Mouse (Mus musculus) megakaryocyte, embryonic 14.5 days (primary cell): ENCODE results near the gene Ntrk2.

ENCODE experiments used
- FLI1 ChIP-seq: IDR thresholded peaks from 2 replicates; pipeline ENCODE4 v1.6.1; 2012; ENCODE audit warnings: low read length, inconsistent platforms, mixed read lengths
- GATA1 ChIP-seq: IDR thresholded peaks from 3 replicates; pipeline ENCODE4 v1.6.1; 2012; ENCODE audit warnings: mixed read lengths, low read length, inconsistent platforms, borderline replicate concordance

DNA sequence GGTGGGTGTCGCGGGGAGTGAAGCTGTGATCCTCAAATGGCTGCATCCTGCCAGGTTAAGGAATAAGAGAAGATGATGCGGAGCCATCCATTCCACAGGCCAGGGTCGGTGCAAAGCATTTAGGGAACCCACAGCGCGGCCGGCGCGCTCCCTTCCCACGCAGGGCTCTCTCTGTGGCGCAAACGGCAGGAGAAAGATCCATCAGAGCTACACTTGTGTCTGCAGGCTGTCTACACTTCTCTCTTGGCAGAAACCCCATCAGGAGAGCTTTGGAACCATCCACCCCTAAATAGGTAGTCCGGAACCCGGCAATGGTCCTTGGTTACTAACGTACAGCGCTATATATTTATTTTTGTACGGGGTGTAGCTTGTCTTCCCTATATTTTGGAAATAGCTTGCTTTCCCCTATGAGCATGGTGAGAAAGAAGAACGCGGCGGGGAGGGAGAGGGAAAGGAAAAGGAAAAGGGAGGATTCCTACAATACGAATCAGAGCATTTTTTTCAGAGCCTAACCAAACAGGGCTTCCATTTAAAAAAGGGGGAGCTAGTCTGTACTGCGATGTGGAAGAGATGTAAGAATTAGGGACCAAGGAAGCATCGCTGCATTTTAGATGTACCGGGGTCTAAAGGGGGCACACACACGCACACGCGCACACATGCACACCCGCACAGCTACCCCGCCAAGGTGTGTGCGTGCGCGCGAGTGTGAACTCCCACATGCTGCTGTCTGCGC lies 693 bp downstream of the Ntrk2 start:
- TF ChIP-seq GATA1 (no peak), FLI1 (no peak)
